Comparison of ENCODE assay signal across 12 mouse cellular contexts in the genomic region with DNA sequence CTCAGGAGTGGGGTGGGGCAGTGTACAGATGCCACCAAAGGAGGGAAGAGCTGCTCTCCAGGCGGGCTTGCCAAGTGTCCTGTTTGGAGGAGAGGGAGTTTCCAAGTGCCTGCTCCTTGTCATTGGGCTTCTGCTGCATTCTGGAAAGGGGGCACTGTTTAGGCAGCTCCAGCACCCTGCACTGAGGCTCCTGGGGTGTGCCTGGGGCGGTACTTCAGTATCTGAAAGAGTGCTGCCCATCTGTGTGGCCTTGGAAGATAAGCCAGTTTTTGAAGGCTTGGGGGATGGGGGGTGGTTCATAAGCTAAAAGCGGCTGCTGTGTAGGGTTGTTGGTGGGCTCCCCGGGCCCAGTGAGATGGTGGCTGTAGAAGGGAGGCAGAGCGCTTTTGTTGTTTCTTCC. TPM values are rescaled to one million over a fixed set of nuclear protein-coding genes. Genes with fewer than 3 reads are reported as not detected.
A peak's percentile ranks its signal among the peaks of the same experiment; 100 is the strongest.
DNase-seq lines count a peak whose midpoint lies in the region; ATAC-seq lines count a peak whose summit lies in the region.
"Had no signal": no experiment of that assay in that cellular context is flagged by ENCODE, and none has a peak within 500 bp of the region (broad histone marks: within the 10 kb centered on the region; RNA-seq: fewer than 3 reads in every experiment).

No protein-coding gene starts in this region.

- intact Hi-C loops in left cerebral cortex, postnatal 36 days (cut with DNase I) = no loop called here

- peaks cover 42% of the 10 kb centered on the region for H3K36me3 ChIP-seq in megakaryocyte, embryonic 14.5 days (replicated peaks; ENCODE audit: low read length)
- peaks cover 9% of the 10 kb centered on the region for H3K36me3 ChIP-seq in limb, embryonic 11.5 days (ENCODE audit: control insufficient read depth, insufficient read depth, low read length)

- DNase-seq in adrenal gland, postnatal 10 days = peak; percentile 38
- no peak for DNase-seq in adrenal gland, postnatal 4 days (ENCODE audit: low spot score in 2 of 2)
- no peak for DNase-seq in limb, embryonic 11.5 days (ENCODE audit: low spot score)
- DNase-seq in spleen, postnatal 36 days (ENCODE audit: low spot score in 2 of 2) = peak; percentile 55 to 68
- DNase-seq in neural tube, embryonic 10.5 days (ENCODE audit: extremely low spot score, low spot score) = no peak
- no peak for DNase-seq in left cerebral cortex, postnatal 36 days (ENCODE audit: low spot score in 2 of 2)
- DNase-seq: cerebellum, adult 9-10 months had no signal

- WGBS in limb, embryonic 11.5 days = 83% methylated on average over 5 of the region's 5 CpGs

- no peaks in the 10 kb centered on the region for H3K9me3 ChIP-seq in megakaryocyte, embryonic 14.5 days
- H3K9me3 ChIP-seq in limb, embryonic 11.5 days (ENCODE audit: control insufficient read depth, low read length) = no peaks in the 10 kb centered on the region
- H3K9me3 ChIP-seq: limb, embryonic 13.5 days had no signal

- ATAC-seq in megakaryocyte, adult 5-6 weeks (ENCODE audit: poor library complexity, severe bottlenecking) = no peak
- ATAC-seq in limb, embryonic 11.5 days (ENCODE audit: insufficient number of reproducible peaks, low FRiP score, low TSS enrichment, low read depth) = no peak

- peak overlapping the region; percentile 87 for H3K4me3 ChIP-seq in megakaryocyte, embryonic 14.5 days (replicated peaks)
- no peak overlapping the region for H3K4me3 ChIP-seq in limb, embryonic 11.5 days (ENCODE audit: low read depth, low read length)
- H3K4me3 ChIP-seq: limb, embryonic 13.5 days had no signal

- peaks cover 94% of the 10 kb centered on the region for H3K4me1 ChIP-seq in megakaryocyte, embryonic 14.5 days
- H3K4me1 ChIP-seq in limb, embryonic 11.5 days (ENCODE audit: control insufficient read depth, insufficient read depth, low read length) = no peaks in the 10 kb centered on the region

- 0 out of 2 replicates have a peak overlapping the region, but pooled peaks have one; percentile 1 for H3K9ac ChIP-seq in limb, embryonic 11.5 days (ENCODE audit: low read length)

- no peaks in the 10 kb centered on the region for H3K27me3 ChIP-seq in megakaryocyte, embryonic 14.5 days (replicated peaks)
- H3K27me3 ChIP-seq in limb, embryonic 11.5 days (ENCODE audit: control insufficient read depth, insufficient read depth, low read length) = no peaks in the 10 kb centered on the region
- H3K27me3 ChIP-seq: limb, embryonic 13.5 days had no signal

- no peak overlapping the region for H3K27ac ChIP-seq in limb, embryonic 11.5 days (replicated peaks; ENCODE audit: low read depth, low read length)
- H3K27ac ChIP-seq: limb, embryonic 13.5 days had no signal

- H3K4me2 ChIP-seq in limb, embryonic 11.5 days (ENCODE audit: low read depth, severe bottlenecking) = no peak overlapping the region
- H3K4me2 ChIP-seq: limb, embryonic 13.5 days had no signal

RNA-seq across cellular contexts. Expression of gene Slc25a38, which starts 5.4 kb away (rescaled TPM):
- total RNA-seq in adrenal gland, postnatal 10 days (2021) = 10 to 100 TPM; 20.3 to 21.5 TPM
- total RNA-seq in adrenal gland, postnatal 4 days (2021) = 10 to 100 TPM; 22.4 to 25.0 TPM
- polyA plus RNA-seq in megakaryocyte, embryonic 14.5 days (2012; ENCODE audit: insufficient read depth, low replicate concordance) = 45.8 and 48.0 TPM in 2 replicates
- 19.1 and 21.9 TPM in 2 replicates for total RNA-seq in megakaryocyte, adult 5-6 weeks (2015)
- 26.6 and 32.4 TPM in 2 replicates for total RNA-seq in megakaryocyte, adult 5-6 weeks (2017)
- 38.7 and 40.1 TPM in 2 replicates for polyA plus RNA-seq in limb, embryonic 11.5 days (2014; fragmentation: Nextera tagmentation; extraction: Ambion mirVana)
- 10 to 100 TPM; 27.0 to 28.9 TPM for total RNA-seq in left cerebral cortex, postnatal 36 days (2021)

RNA-seq across cellular contexts. Expression of gene Rpsa, which starts 11.9 kb away (rescaled TPM):
- total RNA-seq in adrenal gland, postnatal 10 days (2021) = 100 to 1,000 TPM; 879 to 949 TPM
- 1,000 to 10,000 TPM; 1,207 to 1,212 TPM for total RNA-seq in adrenal gland, postnatal 4 days (2021)
- 5,619 and 7,213 TPM in 2 replicates for polyA plus RNA-seq in megakaryocyte, embryonic 14.5 days (2012; ENCODE audit: insufficient read depth, low replicate concordance)
- 2,172 and 2,241 TPM in 2 replicates for total RNA-seq in megakaryocyte, adult 5-6 weeks (2015)
- total RNA-seq in megakaryocyte, adult 5-6 weeks (2017) = 3,573 and 3,619 TPM in 2 replicates
- polyA plus RNA-seq in limb, embryonic 11.5 days (2014; fragmentation: Nextera tagmentation; extraction: Ambion mirVana) = 1,600 and 1,665 TPM in 2 replicates
- 100 to 1,000 TPM; 361 to 417 TPM for total RNA-seq in left cerebral cortex, postnatal 36 days (2021)

RNA-seq across cellular contexts. Expression of gene Ccr8, which starts 23.7 kb away (rescaled TPM):
- total RNA-seq in adrenal gland, postnatal 10 days (2021) = not detected
- total RNA-seq in adrenal gland, postnatal 4 days (2021) = not detected
- polyA plus RNA-seq in megakaryocyte, embryonic 14.5 days (2012; ENCODE audit: insufficient read depth, low replicate concordance) = not detected in 2 replicates
- total RNA-seq in megakaryocyte, adult 5-6 weeks (2015) = not detected in 2 replicates
- total RNA-seq in megakaryocyte, adult 5-6 weeks (2017) = not detected in 2 replicates
- not detected in 2 replicates for polyA plus RNA-seq in limb, embryonic 11.5 days (2014; fragmentation: Nextera tagmentation; extraction: Ambion mirVana)
- not detected for total RNA-seq in left cerebral cortex, postnatal 36 days (2021)
- polyA plus RNA-seq: heart, postnatal 0 days; kidney, embryonic 16.5 days had no signal

RNA-seq across cellular contexts. Expression of gene Mobp, which starts 33.9 kb away (rescaled TPM):
- under 1 TPM; 0.09 to 0.27 TPM for total RNA-seq in adrenal gland, postnatal 10 days (2021)
- total RNA-seq in adrenal gland, postnatal 4 days (2021) = not detected
- not detected in 2 replicates for polyA plus RNA-seq in megakaryocyte, embryonic 14.5 days (2012; ENCODE audit: insufficient read depth, low replicate concordance)
- total RNA-seq in megakaryocyte, adult 5-6 weeks (2015) = not detected in 2 replicates
- total RNA-seq in megakaryocyte, adult 5-6 weeks (2017) = not detected in 2 replicates
- not detected in 2 replicates for polyA plus RNA-seq in limb, embryonic 11.5 days (2014; fragmentation: Nextera tagmentation; extraction: Ambion mirVana)
- total RNA-seq in left cerebral cortex, postnatal 36 days (2021) = 100 to 1,000 TPM; 355 to 475 TPM
- polyA plus RNA-seq: kidney, embryonic 16.5 days; limb, embryonic 13.5 days had no signal

RNA-seq across cellular contexts. Expression of gene Cx3cr1, which starts 45.9 kb away (rescaled TPM):
- total RNA-seq in adrenal gland, postnatal 10 days (2021) = 1 to 10 TPM; 2.4 to 3.8 TPM
- 1 to 10 TPM; 7.2 TPM for total RNA-seq in adrenal gland, postnatal 4 days (2021)
- 0.73 TPM in 1 of 2 replicates, not detected in the other for polyA plus RNA-seq in megakaryocyte, embryonic 14.5 days (2012; ENCODE audit: insufficient read depth, low replicate concordance)
- total RNA-seq in megakaryocyte, adult 5-6 weeks (2015) = 88.0 and 95.4 TPM in 2 replicates
- 111 and 114 TPM in 2 replicates for total RNA-seq in megakaryocyte, adult 5-6 weeks (2017)
- polyA plus RNA-seq in limb, embryonic 11.5 days (2014; fragmentation: Nextera tagmentation; extraction: Ambion mirVana) = 2.5 and 3.0 TPM in 2 replicates
- total RNA-seq in left cerebral cortex, postnatal 36 days (2021) = 10 to 100 TPM; 30.9 to 32.8 TPM

Comparison
In these comparisons a context has a peak if more than half of its experiments do, and no peak if none do; other contexts are left out.
1. DNase-seq: peak in adrenal gland, postnatal 10 days (single experiment) and spleen, postnatal 36 days (2 of 2); none in adrenal gland, postnatal 4 days (0 of 2), limb, embryonic 11.5 days (single experiment), neural tube, embryonic 10.5 days (single experiment) and left cerebral cortex, postnatal 36 days (0 of 2).